Mouse (Mus musculus) kidney, postnatal 0 days (tissue): ENCODE measurements around the gene Gm20388. TPM values are rescaled to one million over a fixed set of nuclear protein-coding genes. Genes with fewer than 3 reads are reported as not detected.
A peak's percentile ranks its signal among the peaks of the same experiment; 100 is the strongest.

Experiments
- ATAC-seq: fragments of 200-750 bp; cut with Nextera tagmentation; replicated peaks from 2 replicates; pipeline ENCODE4 v1.8.0; 2017; ENCODE audit warnings: low read depth, moderate number of reproducible peaks, moderate TSS enrichment, moderate library complexity; ENCODE audit not compliant: low FRiP score
- DNase-seq: peaks from one replicate; pipeline ENCODE4 v3.0.0-alpha.2; 2016; ENCODE audit warnings: low spot score
- H3K27ac ChIP-seq: fragments of 300-500 bp; sonication (generic); 2 replicates; pipeline ENCODE4 v1.5.1; 2014; ENCODE audit warnings: mild to moderate bottlenecking
- H3K27me3 ChIP-seq: fragments of 300-500 bp; sonication (generic); 2 replicates; pipeline ENCODE4 v1.6.1; 2014; ENCODE audit warnings: low read length, mixed read lengths; ENCODE audit not compliant: insufficient read depth
- H3K36me3 ChIP-seq: fragments of 300-500 bp; sonication (generic); 2 replicates; pipeline ENCODE4 v1.6.1; 2014; ENCODE audit warnings: low read length, mixed read lengths; ENCODE audit not compliant: insufficient read depth
- H3K4me1 ChIP-seq: fragments of 300-500 bp; sonication (generic); replicated peaks from 2 replicates; pipeline ENCODE4 v1.6.1; 2014; ENCODE audit warnings: antibody characterized with exemption, low read length, mixed read lengths; ENCODE audit not compliant: insufficient read depth
- H3K4me2 ChIP-seq: fragments of 300-500 bp; sonication (generic); 2 replicates; pipeline ENCODE4 v1.6.1; 2014; ENCODE audit warnings: mild to moderate bottlenecking, low read length, moderate library complexity, mixed read lengths
- H3K4me3 ChIP-seq: fragments of 300-500 bp; sonication (generic); replicated peaks from 2 replicates; pipeline ENCODE4 v1.5.1; 2014; ENCODE audit warnings: low read depth, low read length
- H3K9ac ChIP-seq: fragments of 300-500 bp; sonication (generic); 2 replicates; pipeline ENCODE4 v1.6.1; 2014; ENCODE audit warnings: low read depth, low read length
- H3K9me3 ChIP-seq: fragments of 300-500 bp; sonication (generic); replicated peaks from 2 replicates; pipeline ENCODE4 v1.6.1; 2016; ENCODE audit warnings: low read length, inconsistent platforms, mixed read lengths
- CTCF ChIP-seq: IDR thresholded peaks from 2 replicates; pipeline ENCODE4 v1.5.1; 2016; ENCODE audit warnings: antibody characterized with exemption, low read depth, mild to moderate bottlenecking, moderate library complexity
- WGBS: fragments of 180-500 bp; shearing (Covaris S2); extraction: QIAGEN DNeasy Blood & Tissue Kit; methylation state at CpG from one replicate; pipeline ENCODE4 v1.1.7; 2014; 5-methylcytosine and 5-hydroxymethylcytosine counted together
- polyA plus RNA-seq: library from polyadenylated mRNA; unstranded; fragments of >200 nt; fragmentation: Nextera tagmentation; extraction: Ambion mirVana; gene quantifications from 2 replicates; pipeline ENCODE4 v1.2.1, GENCODE M21; 2015

Gm20388 gene
- polyA plus RNA-seq, 1 experiment from 2014 or later, result not detected

- 35% methylated on average over 4 of the region's 4 CpGs for WGBS
- H3K27ac ChIP-seq, result no peak overlapping the region
Measured at GRCm38 (mm10) chr8:121348998-121349397, 1438.4 kb downstream of the Gm20388 start.

GRCm38 (mm10) chr8:121350803-121351202 is 1440.2 kb downstream of the Gm20388 start:
- H3K4me2 ChIP-seq, result no peak overlapping the region
- no peaks in the 10 kb centered on the region for H3K9me3 ChIP-seq
- no peaks in the 10 kb centered on the region for H3K36me3 ChIP-seq
- no peak overlapping the region for H3K4me3 ChIP-seq
- no peaks in the 10 kb centered on the region for H3K27me3 ChIP-seq
- no peak overlapping the region for H3K9ac ChIP-seq
- DNase-seq (no peak), ATAC-seq (no peak)
- 66% methylated on average over 9 of the region's 9 CpGs for WGBS
- TF ChIP-seq CTCF, result no peak
- no peak overlapping the region for H3K27ac ChIP-seq
- H3K4me1 ChIP-seq, result peaks cover 18% of the 10 kb centered on the region

More at GRCm38 (mm10) chr8:121348998-121349397, 1438.4 kb downstream of the Gm20388 start:
- Histone ChIP-seq H3K36me3 (no peaks in the 10 kb centered on the region), H3K4me1 (peaks cover 19% of the 10 kb centered on the region), H3K4me3 (no peak overlapping the region), H3K9me3 (no peaks in the 10 kb centered on the region), H3K27me3 (no peaks in the 10 kb centered on the region), H3K9ac (no peak overlapping the region), H3K4me2 (no peak overlapping the region)
- DNase-seq (no peak), ATAC-seq (no peak)
- TF ChIP-seq CTCF, result no peak

- H3K9me3 ChIP-seq, result no peaks in the 10 kb centered on the region
- no peak overlapping the region for H3K4me3 ChIP-seq
- H3K27ac ChIP-seq, result no peak overlapping the region
- peak; percentile 81 for DNase-seq
- no peaks in the 10 kb centered on the region for H3K27me3 ChIP-seq
- H3K4me1 ChIP-seq, result peaks cover 13% of the 10 kb centered on the region
- H3K9ac ChIP-seq, result no peak overlapping the region
- H3K36me3 ChIP-seq, result no peaks in the 10 kb centered on the region
- no peak for TF ChIP-seq CTCF
- 24% methylated on average over 10 of the region's 10 CpGs for whole genome bisulfite sequencing
- no peak overlapping the region for H3K4me2 ChIP-seq
- ATAC-seq, result no peak
Measured at GRCm38 (mm10) chr8:121354844-121355243, 1444.2 kb downstream of the Gm20388 start.

- 94% methylated on average over 4 of the region's 4 CpGs for WGBS
- H3K9me3 ChIP-seq, result no peaks in the 10 kb centered on the region
- no peak overlapping the region for H3K9ac ChIP-seq
- H3K27ac ChIP-seq, result no peak overlapping the region
- peaks cover 14% of the 10 kb centered on the region for H3K4me1 ChIP-seq
- no peak for TF ChIP-seq CTCF
- H3K27me3 ChIP-seq, result no peaks in the 10 kb centered on the region
- DNase-seq (no peak), ATAC-seq (no peak)
- no peaks in the 10 kb centered on the region for H3K36me3 ChIP-seq
- H3K4me2 ChIP-seq, result no peak overlapping the region
- no peak overlapping the region for H3K4me3 ChIP-seq
Measured at GRCm38 (mm10) chr8:121357451-121357850, 1446.8 kb downstream of the Gm20388 start.

GRCm38 (mm10) chr8:121358609-121359008 is 1448.0 kb downstream of the Gm20388 start:
- ATAC-seq, result no peak
- H3K36me3 ChIP-seq, result no peaks in the 10 kb centered on the region
- no peaks in the 10 kb centered on the region for H3K9me3 ChIP-seq
- peaks cover 14% of the 10 kb centered on the region for H3K4me1 ChIP-seq
- no peak overlapping the region for H3K9ac ChIP-seq
- no peak overlapping the region for H3K4me2 ChIP-seq
- 50% methylated on average over 4 of the region's 4 CpGs for WGBS
- no peak for DNase-seq
- no peak overlapping the region for H3K4me3 ChIP-seq
- peak overlapping the region; percentile 68; the same call in 1 of the 2 replicates for H3K27ac ChIP-seq
- TF ChIP-seq CTCF, result no peak
- H3K27me3 ChIP-seq, result no peaks in the 10 kb centered on the region

GRCm38 (mm10) chr8:121359131-121359981 is 1448.7 kb downstream of the Gm20388 start:
- H3K27ac ChIP-seq, result peak overlapping the region; percentile 68
- H3K9me3 ChIP-seq, result no peaks in the 10 kb centered on the region
- TF ChIP-seq CTCF, result no peak
- no peaks in the 10 kb centered on the region for H3K36me3 ChIP-seq
- ATAC-seq (peak; percentile 53; the same call in 1 of the 2 replicates), DNase-seq (peak; percentile 84)
- no peak overlapping the region for H3K4me2 ChIP-seq
- H3K9ac ChIP-seq, result no peak overlapping the region
- H3K4me3 ChIP-seq, result no peak overlapping the region
- 5% methylated on average over 20 of the region's 20 CpGs for WGBS
- no peaks in the 10 kb centered on the region for H3K27me3 ChIP-seq
- peaks cover 17% of the 10 kb centered on the region for H3K4me1 ChIP-seq
